Mouse (Mus musculus): ENCODE measurements at regions not wholly inside any gene's neighbourhood (a gene's known extent, or its start where the extent isn't known, plus 50 kb on each side); places are given as distances from the start of the nearest gene placed in this dataset.

DNA sequence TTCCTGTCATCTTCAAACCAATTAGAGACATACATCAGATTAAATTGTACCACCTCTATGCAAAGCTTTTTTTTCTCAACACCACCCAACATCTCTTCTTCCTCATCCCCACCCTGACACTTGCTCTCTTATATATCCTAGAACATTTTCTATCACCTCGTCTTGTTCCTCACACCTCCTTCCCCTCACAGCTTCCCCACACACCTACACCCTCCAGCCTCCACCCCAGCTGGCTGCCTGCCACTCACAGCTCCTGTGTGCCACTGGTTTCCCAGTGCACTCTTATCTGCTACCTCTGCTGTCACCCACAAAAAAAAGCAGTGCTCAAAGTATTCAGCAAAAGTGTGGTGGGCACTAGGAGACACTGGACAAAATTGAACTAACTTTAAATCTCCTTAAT, 231.2 kb upstream of the Htr2a start:
- TF ChIP-seq CTCF (IDR thresholded peaks at IDR 0.05; ENCODE audit: control insufficient read depth, insufficient read depth, insufficient replicate concordance, low read depth, low read length) (no peak), POLR2A (IDR thresholded peaks at IDR 0.05; ENCODE audit: control insufficient read depth, low read depth, low read length) (no peak)
